Mouse (Mus musculus) thymus, adult 2 months (tissue): ENCODE measurements around the gene Fgfr3. TPM values are rescaled to one million over a fixed set of nuclear protein-coding genes. Genes with fewer than 3 reads are reported as not detected.

ENCODE experiments used
- DNase-seq: peaks from one replicate; pipeline ENCODE4 v3.0.0; 2021
- H3K27ac ChIP-seq: fragments of 200-500 bp; 2 replicates; pipeline ENCODE4 v1.5.1; 2012; ENCODE audit warnings: low read length, control low read depth; ENCODE audit not compliant: control insufficient read depth, insufficient read depth
- H3K27me3 ChIP-seq: fragments of 200-500 bp; 2 replicates; pipeline ENCODE4 v1.6.1; 2012; ENCODE audit warnings: mild to moderate bottlenecking, low read length, moderate library complexity, mixed read lengths; ENCODE audit not compliant: control insufficient read depth, insufficient read depth
- H3K36me3 ChIP-seq: fragments of 200-500 bp; 2 replicates; pipeline ENCODE4 v1.6.1; 2012; ENCODE audit warnings: mild to moderate bottlenecking, low read length, moderate library complexity; ENCODE audit not compliant: control insufficient read depth, insufficient read depth
- H3K4me1 ChIP-seq: fragments of 200-500 bp; replicated peaks from 2 replicates; pipeline ENCODE4 v1.6.1; 2012; ENCODE audit warnings: low read length; ENCODE audit not compliant: control insufficient read depth, insufficient read depth
- H3K4me3 ChIP-seq: fragments of 200-500 bp; 2 replicates; pipeline ENCODE4 v1.5.1; 2012; ENCODE audit warnings: mild to moderate bottlenecking, low read length, control low read depth, moderate library complexity; ENCODE audit not compliant: control insufficient read depth, insufficient read depth
- CTCF ChIP-seq: fragments of 200-500 bp; IDR thresholded peaks from 2 replicates; pipeline ENCODE4 v1.5.1; 2012; ENCODE audit warnings: mild to moderate bottlenecking, control low read depth, low read length, moderate library complexity, borderline replicate concordance; ENCODE audit not compliant: control insufficient read depth, poor library complexity, insufficient read depth; ENCODE audit errors: extremely low read depth
- POLR2A ChIP-seq: fragments of 200-500 bp; IDR thresholded peaks from 2 replicates; pipeline ENCODE4 v1.6.1; 2012; ENCODE audit warnings: mild to moderate bottlenecking, low read length, control low read depth, moderate library complexity; ENCODE audit not compliant: control insufficient read depth, poor library complexity, insufficient read depth; ENCODE audit errors: extremely low read depth
- WGBS: fragments of 180-500 bp; shearing (Covaris S2); methylation state at CpG from one replicate; pipeline ENCODE4 v1.1.7; 2018; 5-methylcytosine and 5-hydroxymethylcytosine counted together
- polyA plus RNA-seq: library from polyadenylated mRNA; depleted of rRNA; stranded (reverse); fragments of >200 nt; gene quantifications from 2 replicates; pipeline ENCODE4 v1.2.3, GENCODE M21; 2012

The Fgfr3 gene
- polyA plus RNA-seq, 1 experiment: 6.3 TPM

DNA sequence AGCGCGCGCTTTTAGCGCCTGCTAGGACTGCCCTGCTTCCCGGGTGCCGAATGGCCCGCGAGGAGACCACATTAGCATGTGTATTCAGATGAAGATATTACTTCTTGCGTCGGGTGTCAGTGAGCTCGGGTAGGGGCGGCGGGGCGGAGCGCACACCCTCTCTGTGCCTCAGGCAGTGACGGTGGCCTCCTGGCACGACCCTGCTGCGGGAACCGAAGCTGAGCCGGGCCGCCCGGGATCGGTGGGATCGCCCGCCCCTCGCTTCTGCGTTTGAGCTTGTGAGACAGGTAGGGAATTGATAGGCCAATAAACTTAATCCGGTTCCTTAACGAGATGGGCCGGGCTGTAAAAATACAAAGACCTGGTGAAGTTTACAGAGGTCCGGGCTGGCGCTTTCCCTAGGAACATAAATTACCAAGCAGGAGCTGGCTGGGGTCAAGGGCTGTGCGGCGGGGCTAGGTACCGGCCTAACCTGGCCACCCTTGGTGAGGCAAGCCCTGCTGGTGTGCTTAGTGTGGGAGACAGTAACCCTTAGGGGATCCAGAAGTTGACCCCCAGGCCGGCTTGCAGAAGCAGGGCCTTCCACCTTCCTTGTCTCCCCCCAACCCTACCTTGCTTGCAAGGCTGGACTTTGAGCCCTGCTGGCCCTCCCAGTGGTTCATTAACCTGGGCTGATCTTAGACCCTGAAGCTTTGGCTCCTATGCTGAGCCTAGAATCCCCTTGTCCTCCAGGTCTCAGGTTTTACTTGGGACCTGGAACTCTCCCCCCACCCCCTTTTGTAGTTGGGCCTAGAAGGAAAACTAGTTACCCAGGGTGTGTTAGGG is 2.4 kb downstream of the Fgfr3 start:
- WGBS: 39% methylated on average over 36 of the region's 36 CpGs
- Histone ChIP-seq H3K4me1 (peaks cover 18% of the 10 kb centered on the region), H3K27me3 (peaks cover 26% of the 10 kb centered on the region; the same call in 1 of the 2 replicates), H3K4me3 (no peak overlapping the region), H3K36me3 (no peaks in the 10 kb centered on the region), H3K27ac (no peak overlapping the region)
- DNase-seq: no peak
- TF ChIP-seq POLR2A (no peak), CTCF (no peak)

DNA sequence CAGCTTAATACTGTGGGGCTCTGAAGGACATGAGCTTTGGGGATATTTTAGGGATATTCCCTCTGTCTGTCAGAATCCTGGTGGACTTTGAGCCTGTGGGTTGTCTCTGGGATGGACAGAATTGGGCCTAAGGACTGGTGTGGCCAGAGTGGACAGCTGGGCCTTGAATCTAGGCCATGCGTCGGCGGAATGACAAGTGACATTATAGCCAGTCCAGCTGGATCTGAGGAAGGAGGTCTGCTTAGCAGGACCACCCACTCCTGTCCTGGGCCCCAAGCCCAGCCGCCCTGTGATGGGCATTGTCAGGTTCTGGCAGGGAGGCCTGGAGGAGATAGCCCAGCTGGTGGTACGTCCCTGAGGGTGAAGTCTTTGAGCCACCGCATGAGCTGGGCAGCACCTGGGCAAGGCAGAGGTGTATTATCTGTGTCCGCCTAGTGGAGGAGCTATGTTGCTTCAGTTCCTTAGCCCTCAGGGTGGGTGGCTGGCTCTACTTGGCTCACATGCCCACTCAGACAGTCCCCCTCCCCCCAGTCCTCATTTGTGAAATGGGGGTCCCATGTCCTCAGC is 4.7 kb downstream of the Fgfr3 start:
- Histone ChIP-seq H3K27me3 (peaks cover 26% of the 10 kb centered on the region; the same call in 1 of the 2 replicates), H3K27ac (no peak overlapping the region), H3K4me3 (no peak overlapping the region), H3K36me3 (no peaks in the 10 kb centered on the region), H3K4me1 (peaks cover 18% of the 10 kb centered on the region)
- TF ChIP-seq CTCF (no peak), POLR2A (no peak)
- DNase-seq: no peak
- 95% methylated on average over 7 of the region's 7 CpGs for WGBS

DNA sequence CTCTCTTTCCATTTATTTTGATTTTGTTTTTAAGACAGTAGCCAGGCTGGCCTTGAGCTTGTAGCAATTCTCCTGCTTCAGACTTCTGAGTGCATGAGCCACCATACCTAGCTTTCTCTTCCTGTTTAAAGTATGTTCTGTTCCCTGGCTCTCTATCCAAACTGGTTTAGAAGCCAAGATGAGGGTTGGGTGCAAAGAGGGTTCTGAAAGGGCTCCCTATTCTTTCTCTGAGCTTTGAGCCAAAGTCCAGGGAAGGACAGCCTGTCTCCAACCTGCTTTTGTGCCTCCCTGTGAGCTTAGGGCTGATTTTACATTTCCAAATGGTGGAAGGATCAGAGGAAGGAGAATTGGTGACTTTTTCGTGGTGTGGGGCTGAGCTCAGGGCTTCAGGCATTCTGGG is 5.4 kb downstream of the Fgfr3 start:
- Histone ChIP-seq H3K4me1 (peaks cover 15% of the 10 kb centered on the region), H3K4me3 (no peak overlapping the region), H3K27me3 (peaks cover 23% of the 10 kb centered on the region; the same call in 1 of the 2 replicates), H3K27ac (no peak overlapping the region), H3K36me3 (no peaks in the 10 kb centered on the region)
- WGBS: 77% methylated on average over 1 of the region's 1 CpGs
- no peak for DNase-seq
- TF ChIP-seq CTCF (no peak), POLR2A (no peak)

DNA sequence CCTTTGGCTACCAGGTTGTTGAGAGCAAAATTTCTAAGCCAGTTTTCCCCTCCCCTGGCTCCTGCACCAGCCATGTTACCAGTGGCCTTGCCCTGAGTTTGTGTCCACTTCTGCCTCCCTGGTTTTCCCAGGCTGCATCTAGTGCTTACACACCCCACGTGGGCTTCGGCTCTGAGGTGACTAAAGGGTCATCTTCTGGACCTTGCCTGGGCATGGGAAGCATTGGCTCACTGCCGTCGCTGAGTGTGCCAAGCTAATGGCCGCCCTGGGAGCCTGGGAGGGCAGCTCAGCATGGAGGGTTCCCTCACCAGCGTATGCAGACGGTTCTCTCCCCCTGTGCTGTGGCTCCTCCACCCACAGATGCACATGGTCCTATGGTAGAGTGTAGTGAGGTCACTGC is 7.4 kb downstream of the Fgfr3 start:
- TF ChIP-seq CTCF: no peak
- no peak for TF ChIP-seq POLR2A
- Histone ChIP-seq H3K36me3 (no peaks in the 10 kb centered on the region), H3K4me1 (no peaks in the 10 kb centered on the region), H3K27ac (no peak overlapping the region), H3K27me3 (peaks cover 7% of the 10 kb centered on the region; the same call in 1 of the 2 replicates), H3K4me3 (no peak overlapping the region)
- no peak for DNase-seq
- WGBS: 97% methylated on average over 7 of the region's 7 CpGs

DNA sequence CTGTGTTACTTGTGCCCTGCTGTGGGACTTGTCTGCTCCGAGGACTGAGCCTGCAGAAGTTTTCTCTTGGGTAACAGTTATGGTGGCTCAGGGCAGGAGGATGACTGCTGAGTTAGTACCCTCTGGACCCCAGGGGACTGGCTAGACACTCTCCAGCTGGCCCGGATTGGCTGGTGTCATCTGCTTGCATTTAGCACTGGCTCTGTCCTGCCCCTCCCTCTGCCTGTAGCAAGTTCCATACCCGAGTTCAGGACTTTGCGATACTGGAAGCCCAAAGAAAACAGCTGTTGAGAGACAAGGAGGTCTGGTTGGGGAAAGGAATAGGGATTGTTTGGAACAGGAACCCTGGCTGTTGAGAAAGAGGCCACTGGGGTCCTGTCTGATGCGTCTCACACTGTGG is 9.0 kb downstream of the Fgfr3 start:
- H3K27me3 ChIP-seq: no peaks in the 10 kb centered on the region; the same call in 1 of the 2 replicates
- H3K27ac ChIP-seq: no peak overlapping the region
- no peak for DNase-seq
- TF ChIP-seq CTCF (no peak), POLR2A (no peak)
- no peak overlapping the region for H3K4me3 ChIP-seq
- 89% methylated on average over 5 of the region's 5 CpGs for WGBS
- no peaks in the 10 kb centered on the region for H3K36me3 ChIP-seq
- H3K4me1 ChIP-seq: no peaks in the 10 kb centered on the region

DNA sequence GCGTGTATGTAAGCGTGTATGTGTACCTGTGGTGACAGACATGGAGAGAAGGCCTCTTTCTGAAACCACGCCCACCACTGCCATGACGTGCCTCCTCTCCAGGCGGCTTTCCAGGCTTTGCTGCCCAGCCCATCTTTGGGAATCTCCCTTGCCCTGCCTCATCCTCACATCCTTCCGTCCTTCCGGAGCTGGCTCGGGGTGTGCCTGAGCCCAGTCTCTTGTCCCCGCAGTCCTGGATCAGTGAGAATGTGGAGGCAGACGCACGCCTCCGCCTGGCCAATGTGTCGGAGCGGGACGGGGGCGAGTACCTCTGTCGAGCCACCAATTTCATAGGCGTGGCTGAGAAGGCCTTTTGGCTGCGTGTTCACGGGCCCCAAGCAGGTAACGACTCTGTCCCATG is 9.6 kb downstream of the Fgfr3 start:
- Histone ChIP-seq H3K4me3 (no peak overlapping the region), H3K27me3 (no peaks in the 10 kb centered on the region), H3K36me3 (no peaks in the 10 kb centered on the region), H3K27ac (no peak overlapping the region), H3K4me1 (no peaks in the 10 kb centered on the region)
- WGBS: 93% methylated on average over 21 of the region's 21 CpGs
- TF ChIP-seq CTCF (no peak), POLR2A (no peak)
- DNase-seq: no peak

DNA sequence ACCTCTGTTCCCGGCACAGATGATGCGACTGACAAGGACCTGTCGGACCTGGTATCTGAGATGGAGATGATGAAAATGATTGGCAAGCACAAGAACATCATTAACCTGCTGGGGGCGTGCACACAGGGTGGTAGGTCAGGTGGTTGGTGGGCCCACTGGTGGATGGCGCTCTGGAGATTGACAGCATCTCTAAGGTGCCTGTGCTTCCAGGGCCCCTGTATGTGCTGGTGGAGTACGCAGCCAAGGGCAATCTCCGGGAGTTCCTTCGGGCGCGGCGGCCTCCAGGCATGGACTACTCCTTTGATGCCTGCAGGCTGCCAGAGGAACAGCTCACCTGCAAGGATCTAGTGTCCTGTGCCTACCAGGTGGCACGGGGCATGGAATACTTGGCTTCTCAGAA is 12.4 kb downstream of the Fgfr3 start:
- H3K27ac ChIP-seq: no peak overlapping the region
- no peak for DNase-seq
- no peak for TF ChIP-seq CTCF
- TF ChIP-seq POLR2A: no peak
- H3K4me3 ChIP-seq: no peak overlapping the region
- no peaks in the 10 kb centered on the region for H3K27me3 ChIP-seq
- WGBS: 96% methylated on average over 12 of the region's 12 CpGs
- H3K4me1 ChIP-seq: no peaks in the 10 kb centered on the region
- no peaks in the 10 kb centered on the region for H3K36me3 ChIP-seq
